In genomic region chr17:24473612-24474275, GRCm38 (mm10) we compare ENCODE assay signal across 8 mouse cellular contexts. TPM values are rescaled to one million over a fixed set of nuclear protein-coding genes. Genes with fewer than 3 reads are reported as not detected.
DNase-seq lines count a peak whose midpoint lies in the region; ATAC-seq and TF ChIP-seq lines count a peak whose summit lies in the region.

Gene Bricd5 (plus strand): TSS chr17:24473884.

- peak within 1 kb of the TSS; percentile 67 for H3K27ac ChIP-seq in testis, adult 2 months (ENCODE audit: control insufficient read depth, insufficient read depth, low read depth, low read length)
- H3K27ac ChIP-seq in liver, embryonic 16.5 days (ENCODE audit: low read length) = no peak within 1 kb of the TSS

- peak; percentile 34; the same call in 1 of the 2 replicates for TF ChIP-seq POLR2A in testis, adult 2 months (IDR thresholded peaks at IDR 0.05; ENCODE audit: control insufficient read depth, low read depth, low read length)

- no peaks in the 10 kb centered on the region for H3K9me3 ChIP-seq in liver, embryonic 16.5 days (replicated peaks; ENCODE audit: control insufficient read depth, low read length)

- 76% methylated on average over 6 of the region's 6 CpGs for WGBS in liver, embryonic 16.5 days (ENCODE audit: insufficient replicate concordance)

- H3K4me3 ChIP-seq in testis, adult 2 months (ENCODE audit: control insufficient read depth, low read depth, low read length) = peak within 1 kb of the TSS; percentile 57
- peak within 1 kb of the TSS; percentile 94 for H3K4me3 ChIP-seq in liver, embryonic 16.5 days (ENCODE audit: low read depth, low read length)

- peaks cover 2% of the 10 kb centered on the region for H3K36me3 ChIP-seq in testis, adult 2 months (ENCODE audit: control insufficient read depth, insufficient read depth, low read length)
- H3K36me3 ChIP-seq in liver, embryonic 16.5 days (ENCODE audit: control insufficient read depth, insufficient read depth) = peaks cover 39% of the 10 kb centered on the region

- H3K4me2 ChIP-seq in liver, embryonic 16.5 days (ENCODE audit: low read depth, low read length) = peak within 1 kb of the TSS; percentile 91

- DNase-seq in heart, adult 11 months = peak; percentile 90
- DNase-seq in heart, adult 9 months (ENCODE audit: low spot score in 2 of 2) = no peak
- DNase-seq in testis, postnatal 10 days (ENCODE audit: low spot score) = no peak
- DNase-seq in right cerebral cortex, adult 18-20 months = no peak
- no peak for DNase-seq in kidney, adult 18-20 months

- ATAC-seq in liver, embryonic 16.5 days (ENCODE audit: low read depth) = no peak
- no peak for ATAC-seq in inflammation-experienced regulatory T-cells, adult 6 months

- no peak within 1 kb of the TSS; the same call in 1 of the 2 replicates for H3K9ac ChIP-seq in liver, embryonic 16.5 days (ENCODE audit: low read depth, low read length)

- TF ChIP-seq CTCF in testis, adult 2 months (IDR thresholded peaks at IDR 0.05; ENCODE audit: control insufficient read depth, insufficient read depth, insufficient replicate concordance, low read depth, low read length) = no peak

- peaks cover 25% of the 10 kb centered on the region for H3K4me1 ChIP-seq in testis, adult 2 months (ENCODE audit: control insufficient read depth, insufficient read depth, low read length)
- peaks cover 31% of the 10 kb centered on the region for H3K4me1 ChIP-seq in liver, embryonic 16.5 days (ENCODE audit: control insufficient read depth, low read depth, low read length)

- H3K27me3 ChIP-seq in testis, adult 2 months (ENCODE audit: control insufficient read depth, insufficient read depth, low read length) = no peaks in the 10 kb centered on the region
- H3K27me3 ChIP-seq in liver, embryonic 16.5 days (ENCODE audit: control insufficient read depth, insufficient read depth, low read depth, low read length) = no peaks in the 10 kb centered on the region

RNA-seq across cellular contexts. Expression of gene Bricd5, which starts in this region (rescaled TPM):
- 7.5 and 7.9 TPM in 2 replicates for polyA plus RNA-seq in testis, adult 2 months (2012; rRNA removed)
- polyA plus RNA-seq in liver, embryonic 16.5 days (2015; fragmentation: Nextera tagmentation; extraction: Ambion mirVana) = not detected in 2 replicates
- polyA plus RNA-seq in inflammation-experienced regulatory T-cells, adult 6 months (2017; shearing (Covaris generic)) = not detected
